Mouse (Mus musculus) forebrain, embryonic 14.5 days (tissue): ENCODE measurements around the gene Itpr2. TPM values are rescaled to one million over a fixed set of nuclear protein-coding genes. Genes with fewer than 3 reads are reported as not detected.

Source experiments
- ATAC-seq: fragments of 200-750 bp; cut with Nextera tagmentation; 2 replicates; pipeline ENCODE4 v1.8.0; 2017; ENCODE audit warnings: mild to moderate bottlenecking, moderate library complexity
- DNase-seq: peaks from one replicate; pipeline ENCODE4 v3.0.0-alpha.2; 2015; ENCODE audit warnings: low spot score
- H3K27ac ChIP-seq: fragments of 300-500 bp; sonication (generic); 2 replicates; pipeline ENCODE4 v1.5.1; 2014; ENCODE audit warnings: low read depth, mild to moderate bottlenecking, control low read depth, low read length, moderate library complexity
- H3K27me3 ChIP-seq: fragments of 300-500 bp; sonication (generic); replicated peaks from 2 replicates; pipeline ENCODE4 v1.6.1; 2014; ENCODE audit warnings: low read length, control low read depth, mixed read lengths; ENCODE audit not compliant: control insufficient read depth, insufficient read depth
- H3K36me3 ChIP-seq: fragments of 300-500 bp; sonication (generic); 2 replicates; pipeline ENCODE4 v1.6.1; 2014; ENCODE audit warnings: low read length, control low read depth; ENCODE audit not compliant: control insufficient read depth, insufficient read depth
- H3K4me1 ChIP-seq: fragments of 300-500 bp; sonication (generic); 2 replicates; pipeline ENCODE4 v1.6.1; 2014; ENCODE audit warnings: antibody characterized with exemption, low read length, control low read depth; ENCODE audit not compliant: control insufficient read depth, insufficient read depth
- H3K4me2 ChIP-seq: fragments of 300-500 bp; sonication (generic); 2 replicates; pipeline ENCODE4 v1.6.1; 2014; ENCODE audit warnings: mild to moderate bottlenecking, control low read depth, low read length
- H3K4me3 ChIP-seq: fragments of 300-500 bp; sonication (generic); 2 replicates; pipeline ENCODE4 v1.5.1; 2014; ENCODE audit warnings: low read depth, low read length, control low read depth
- H3K9ac ChIP-seq: fragments of 300-500 bp; sonication (generic); 2 replicates; pipeline ENCODE4 v1.6.1; 2014; ENCODE audit warnings: mild to moderate bottlenecking, low read length, control low read depth, moderate library complexity
- H3K9me3 ChIP-seq: fragments of 300-500 bp; sonication (generic); replicated peaks from 2 replicates; pipeline ENCODE4 v1.6.1; 2016; ENCODE audit warnings: low read length, control low read depth, mixed read lengths; ENCODE audit not compliant: control insufficient read depth
- WGBS: fragments of 180-500 bp; shearing (Covaris S2); extraction: QIAGEN DNeasy Blood & Tissue Kit; methylation state at CpG from one replicate; pipeline ENCODE4 v1.1.7; 2014; 5-methylcytosine and 5-hydroxymethylcytosine counted together
- polyA plus RNA-seq: library from polyadenylated mRNA; unstranded; fragments of >200 nt; fragmentation: Nextera tagmentation; extraction: Ambion mirVana; gene quantifications from 2 replicates; pipeline ENCODE4 v1.2.1, GENCODE M21; 2014

The Itpr2 gene
- polyA plus RNA-seq, 1 experiment from 2014 or later, result 2.4 TPM

GRCm38 (mm10) chr6:146335191-146335590 lies 166.8 kb downstream of the Itpr2 start:
- no peak overlapping the region for H3K27ac ChIP-seq
- no peaks in the 10 kb centered on the region for H3K4me1 ChIP-seq
- 95% methylated on average over 9 of the region's 9 CpGs for WGBS
- ATAC-seq (no peak), DNase-seq (no peak)
- no peak overlapping the region for H3K4me3 ChIP-seq
- no peaks in the 10 kb centered on the region for H3K36me3 ChIP-seq
- H3K9ac ChIP-seq, result no peak overlapping the region
- no peaks in the 10 kb centered on the region for H3K27me3 ChIP-seq
- H3K4me2 ChIP-seq, result no peak overlapping the region
- no peaks in the 10 kb centered on the region for H3K9me3 ChIP-seq

- ATAC-seq (no peak), DNase-seq (no peak)
- H3K27me3 ChIP-seq, result no peaks in the 10 kb centered on the region
- no peak overlapping the region for H3K27ac ChIP-seq
- WGBS, result 91% methylated on average over 3 of the region's 3 CpGs
- no peak overlapping the region for H3K4me2 ChIP-seq
- H3K36me3 ChIP-seq, result no peaks in the 10 kb centered on the region
- H3K9ac ChIP-seq, result no peak overlapping the region
- no peak overlapping the region for H3K4me3 ChIP-seq
- no peaks in the 10 kb centered on the region for H3K9me3 ChIP-seq
- no peaks in the 10 kb centered on the region for H3K4me1 ChIP-seq
Measured at GRCm38 (mm10) chr6:146333506-146333905, 168.5 kb downstream of the Itpr2 start.

GRCm38 (mm10) chr6:146331017-146331669 lies 170.9 kb downstream of the Itpr2 start:
- DNase-seq (no peak), ATAC-seq (no peak)
- H3K9ac ChIP-seq, result no peak overlapping the region
- no peak overlapping the region for H3K4me2 ChIP-seq
- H3K36me3 ChIP-seq, result no peaks in the 10 kb centered on the region
- H3K4me1 ChIP-seq, result no peaks in the 10 kb centered on the region
- H3K27me3 ChIP-seq, result no peaks in the 10 kb centered on the region
- no peaks in the 10 kb centered on the region for H3K9me3 ChIP-seq
- WGBS, result 69% methylated on average over 6 of the region's 6 CpGs
- H3K27ac ChIP-seq, result no peak overlapping the region
- no peak overlapping the region for H3K4me3 ChIP-seq

- Histone ChIP-seq H3K4me2 (no peak overlapping the region), H3K27ac (no peak overlapping the region), H3K9ac (no peak overlapping the region), H3K27me3 (no peaks in the 10 kb centered on the region), H3K4me1 (no peaks in the 10 kb centered on the region), H3K4me3 (no peak overlapping the region), H3K36me3 (no peaks in the 10 kb centered on the region), H3K9me3 (no peaks in the 10 kb centered on the region)
- no peak for ATAC-seq
- no peak for DNase-seq
- 88% methylated on average over 3 of the region's 3 CpGs for WGBS
Measured at GRCm38 (mm10) chr6:146329079-146329478, 172.9 kb downstream of the Itpr2 start.

GRCm38 (mm10) chr6:146326631-146327030 lies 175.4 kb downstream of the Itpr2 start:
- H3K27ac ChIP-seq, result no peak overlapping the region
- no peak overlapping the region for H3K9ac ChIP-seq
- H3K4me3 ChIP-seq, result no peak overlapping the region
- no peak for DNase-seq
- no peak for ATAC-seq
- H3K4me2 ChIP-seq, result no peak overlapping the region
- 92% methylated on average over 8 of the region's 8 CpGs for WGBS
- H3K27me3 ChIP-seq, result no peaks in the 10 kb centered on the region
- no peaks in the 10 kb centered on the region for H3K4me1 ChIP-seq
- no peaks in the 10 kb centered on the region for H3K9me3 ChIP-seq
- no peaks in the 10 kb centered on the region for H3K36me3 ChIP-seq

GRCm38 (mm10) chr6:146324541-146325204 lies 177.3 kb downstream of the Itpr2 start:
- H3K27me3 ChIP-seq, result no peaks in the 10 kb centered on the region
- no peak overlapping the region for H3K4me2 ChIP-seq
- ATAC-seq, result no peak
- no peaks in the 10 kb centered on the region for H3K4me1 ChIP-seq
- WGBS, result 88% methylated on average over 19 of the region's 19 CpGs
- H3K27ac ChIP-seq, result no peak overlapping the region
- H3K4me3 ChIP-seq, result no peak overlapping the region
- no peak overlapping the region for H3K9ac ChIP-seq
- no peaks in the 10 kb centered on the region for H3K9me3 ChIP-seq
- no peaks in the 10 kb centered on the region for H3K36me3 ChIP-seq
- no peak for DNase-seq

GRCm38 (mm10) chr6:146322555-146322954 lies 179.5 kb downstream of the Itpr2 start:
- DNase-seq (no peak), ATAC-seq (no peak)
- Histone ChIP-seq H3K4me1 (no peaks in the 10 kb centered on the region), H3K9ac (no peak overlapping the region), H3K27ac (no peak overlapping the region), H3K4me2 (no peak overlapping the region), H3K4me3 (no peak overlapping the region), H3K9me3 (no peaks in the 10 kb centered on the region), H3K27me3 (no peaks in the 10 kb centered on the region), H3K36me3 (no peaks in the 10 kb centered on the region)
- 88% methylated on average over 7 of the region's 7 CpGs for WGBS

GRCm38 (mm10) chr6:146321951-146322350 lies 180.1 kb downstream of the Itpr2 start:
- Histone ChIP-seq H3K4me2 (no peak overlapping the region), H3K27ac (no peak overlapping the region), H3K4me3 (no peak overlapping the region), H3K9me3 (no peaks in the 10 kb centered on the region), H3K4me1 (no peaks in the 10 kb centered on the region), H3K36me3 (no peaks in the 10 kb centered on the region), H3K9ac (no peak overlapping the region), H3K27me3 (no peaks in the 10 kb centered on the region)
- WGBS, result 75% methylated on average over 4 of the region's 4 CpGs
- ATAC-seq (no peak), DNase-seq (no peak)

GRCm38 (mm10) chr6:146316415-146316814 lies 185.6 kb downstream of the Itpr2 start:
- no peak for ATAC-seq
- Histone ChIP-seq H3K9me3 (no peaks in the 10 kb centered on the region), H3K4me3 (no peak overlapping the region), H3K27me3 (no peaks in the 10 kb centered on the region), H3K27ac (no peak overlapping the region), H3K4me2 (no peak overlapping the region), H3K36me3 (no peaks in the 10 kb centered on the region), H3K4me1 (no peaks in the 10 kb centered on the region), H3K9ac (no peak overlapping the region)
- WGBS, result 89% methylated on average over 6 of the region's 6 CpGs
- DNase-seq, result no peak
